Mouse (Mus musculus) gastrocnemius, postnatal 36 days (tissue): ENCODE measurements at regions not wholly inside any gene's neighbourhood (a gene's known extent, or its start where the extent isn't known, plus 50 kb on each side); places are given as distances from the start of the nearest gene placed in this dataset.
A peak's percentile ranks its signal among the peaks of the same experiment; 100 is the strongest.

ENCODE experiments used
- DNase-seq, 2 experiments: peaks; one replicate each; pipeline ENCODE4 v3.0.0; 2022
- intact Hi-C: fragments of 180-260 bp; cut with DNase I; formaldehyde crosslinking; loops from one replicate; pipeline ENCODE4 v1.15.1; 2025

GRCm38 (mm10) chr7:113059211-113059966 is 105.6 kb downstream of the Rassf10 start:
- intact Hi-C loops = no loop called here
- DNase-seq = peak; percentile 10 to 25

- intact Hi-C loops = no loop called here
- no peak for DNase-seq
Measured at GRCm38 (mm10) chr7:113059967-113060284, 106.2 kb downstream of the Rassf10 start.

GRCm38 (mm10) chr7:113060991-113061390 is 107.2 kb downstream of the Rassf10 start:
- DNase-seq = no peak
- intact Hi-C loops = no loop called here

GRCm38 (mm10) chr7:113066536-113066935 is 112.8 kb downstream of the Rassf10 start:
- no peak for DNase-seq
- intact Hi-C loops = no loop called here

GRCm38 (mm10) chr7:113068296-113068695 is 114.5 kb downstream of the Rassf10 start:
- no peak for DNase-seq
- intact Hi-C loops = no loop called here

- intact Hi-C loops = no loop called here
- no peak for DNase-seq
Measured at GRCm38 (mm10) chr7:113069336-113069924, 115.7 kb downstream of the Rassf10 start.

- DNase-seq = no peak
- intact Hi-C loops = no loop called here
Measured at GRCm38 (mm10) chr7:113071418-113071817, 117.7 kb downstream of the Rassf10 start.

GRCm38 (mm10) chr7:113073781-113074180 is 120.0 kb downstream of the Rassf10 start:
- intact Hi-C loops = no loop called here

GRCm38 (mm10) chr7:113075371-113075770 is 121.6 kb downstream of the Rassf10 start:
- intact Hi-C loops = no loop called here
- no peak for DNase-seq

More at GRCm38 (mm10) chr7:113073781-113074180, 120.0 kb downstream of the Rassf10 start:
- DNase-seq = no peak

- intact Hi-C loops = no loop called here
- DNase-seq = no peak
Measured at GRCm38 (mm10) chr7:113076243-113076642, 122.5 kb downstream of the Rassf10 start.

- DNase-seq = no peak
- intact Hi-C loops = no loop called here
Measured at GRCm38 (mm10) chr7:113081120-113081519, 126.1 kb upstream of the Arntl start.

- intact Hi-C loops = no loop called here
- DNase-seq = no peak
Measured at GRCm38 (mm10) chr7:113084930-113085625, 122.2 kb upstream of the Arntl start.

GRCm38 (mm10) chr7:113086158-113086557 is 121.1 kb upstream of the Arntl start:
- no peak for DNase-seq
- intact Hi-C loops = no loop called here

- DNase-seq = no peak
- intact Hi-C loops = no loop called here
Measured at GRCm38 (mm10) chr7:113087646-113088045, 119.6 kb upstream of the Arntl start.

GRCm38 (mm10) chr7:113089044-113089443 is 118.2 kb upstream of the Arntl start:
- intact Hi-C loops = no loop called here
- no peak for DNase-seq

GRCm38 (mm10) chr7:113093931-113094330 is 113.3 kb upstream of the Arntl start:
- intact Hi-C loops = no loop called here
- no peak for DNase-seq

- intact Hi-C loops = no loop called here
- DNase-seq = no peak
Measured at GRCm38 (mm10) chr7:113095092-113095491, 112.2 kb upstream of the Arntl start.

- DNase-seq = no peak
- intact Hi-C loops = no loop called here
Measured at GRCm38 (mm10) chr7:113104265-113104664, 103.0 kb upstream of the Arntl start.

- no peak for DNase-seq
- intact Hi-C loops = no loop called here
Measured at GRCm38 (mm10) chr7:113105359-113105758, 101.9 kb upstream of the Arntl start.

- DNase-seq = no peak
- intact Hi-C loops = no loop called here
Measured at GRCm38 (mm10) chr7:113106731-113107130, 100.5 kb upstream of the Arntl start.

GRCm38 (mm10) chr7:113107965-113108364 is 99.3 kb upstream of the Arntl start:
- DNase-seq = no peak
- intact Hi-C loops = no loop called here
